Mouse (Mus musculus): Measurements from ENCODE around the gene Ly9.
A peak's percentile ranks its signal among the peaks of the same experiment; 100 is the strongest.

Ly9 gene

DNA sequence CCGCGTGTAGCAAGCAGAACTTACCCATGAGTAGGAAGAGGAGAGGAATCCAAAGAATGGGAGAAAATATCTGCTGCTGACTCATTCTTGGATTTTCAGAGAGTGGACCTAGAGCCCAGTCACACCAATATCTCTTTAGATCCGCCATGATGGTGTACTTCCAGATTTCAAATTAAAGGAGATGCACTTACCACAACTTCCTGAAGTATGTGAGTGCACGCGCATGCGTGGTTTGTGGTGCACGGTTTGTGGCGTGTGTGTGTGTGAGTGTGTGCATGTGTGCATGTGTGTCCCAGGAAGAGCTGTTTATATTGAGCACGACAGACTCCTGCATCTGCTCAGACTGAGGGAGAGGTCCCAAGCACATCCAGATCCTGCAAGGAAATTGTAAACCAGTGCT lies at the start of gene Ly9:
TSS of gene Ly9 (minus strand) at position 235 of the 400 bp plus-strand sequence.
- DNase-seq (ENCODE audit: low read depth, low spot score), result no peak

DNA sequence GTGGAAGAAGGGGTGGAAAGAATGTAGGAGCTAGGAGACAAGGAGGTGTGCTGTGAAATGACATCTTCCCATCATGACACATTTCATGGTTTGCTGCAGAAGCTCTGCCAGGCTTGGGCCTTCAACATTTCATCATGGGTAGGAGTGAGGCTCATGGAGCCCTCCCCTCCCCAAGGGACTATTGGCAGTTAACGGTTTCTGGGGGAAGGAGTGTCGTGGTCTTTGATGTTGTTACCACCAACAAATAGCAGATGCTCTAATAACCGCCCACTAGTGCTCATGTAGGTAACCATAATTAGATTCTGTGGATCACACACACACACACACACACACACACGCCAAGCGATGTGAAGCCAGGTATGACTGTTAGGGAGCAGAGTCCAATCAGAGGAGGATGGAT lies 45.5 kb upstream of the Ly9 start, which contains the start of gene Slamf7:
TSS of gene Slamf7 (minus strand) at position 302 of the 400 bp plus-strand sequence.
- no peak for DNase-seq (ENCODE audit: low read depth, low spot score)

DNA sequence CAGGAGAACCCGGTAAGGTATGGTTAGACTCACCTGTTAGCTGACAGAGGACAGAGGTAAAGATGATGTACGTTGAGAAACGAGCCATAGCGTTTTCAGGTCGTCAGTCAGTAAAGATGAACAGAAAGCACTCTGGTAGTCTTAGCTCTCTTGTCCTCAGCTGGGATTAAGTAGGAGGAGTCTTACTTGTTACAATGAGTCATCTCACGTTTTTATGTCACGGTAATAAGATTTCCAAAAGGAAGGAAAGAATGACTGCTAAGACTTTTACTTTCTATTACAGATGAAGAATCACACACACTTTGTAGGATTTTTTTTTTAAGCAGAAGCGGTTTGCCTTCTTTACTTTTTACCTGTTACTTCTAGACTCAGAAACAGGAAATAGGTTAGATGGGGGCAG lies 41.6 kb upstream of the Ly9 start:
- DNase-seq (ENCODE audit: low read depth, low spot score), result no peak

DNA sequence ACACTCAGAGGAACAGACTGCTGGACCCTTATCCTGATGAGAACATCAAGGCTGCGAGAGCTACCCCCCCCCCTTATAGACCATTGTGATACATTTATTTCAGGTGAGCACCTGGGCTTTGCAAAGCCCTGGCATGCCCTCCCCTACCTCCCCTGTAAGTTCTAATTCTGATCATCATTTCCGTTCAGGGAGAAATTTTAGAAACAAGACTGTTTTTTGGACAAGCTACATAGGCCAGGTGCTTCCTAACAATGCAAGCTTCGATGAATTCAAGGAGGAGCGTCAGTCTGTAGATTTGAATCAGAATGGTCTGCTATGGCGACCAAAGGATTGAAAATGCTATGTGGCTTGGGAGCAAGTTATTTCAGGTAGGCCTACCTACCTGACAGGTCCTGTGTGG lies 40.5 kb upstream of the Ly9 start:
- DNase-seq (ENCODE audit: low read depth, low spot score), result no peak

DNA sequence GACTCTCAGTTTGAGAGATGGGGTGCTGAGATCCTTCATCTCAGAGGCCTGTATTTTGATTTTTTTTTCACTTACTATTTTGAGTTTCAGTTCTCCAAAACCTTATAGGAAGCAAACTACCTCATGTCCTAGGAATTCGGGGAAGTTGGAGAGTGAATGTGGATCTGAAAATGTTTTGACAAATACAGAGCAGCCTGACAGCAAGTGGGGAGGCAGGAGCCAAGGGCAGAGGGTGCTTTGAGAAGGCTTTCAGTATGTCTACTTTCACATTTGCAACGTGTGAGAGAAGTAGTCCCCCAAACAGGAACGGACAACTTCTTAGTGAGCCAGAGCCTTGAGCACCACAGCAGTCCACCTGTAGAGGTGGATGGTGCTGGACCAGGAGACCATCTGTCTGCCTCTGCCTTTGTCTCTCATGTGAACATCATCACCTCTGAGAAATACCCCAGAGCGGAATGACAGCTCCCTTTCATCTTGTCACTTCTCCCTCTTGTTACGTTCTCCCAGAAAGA lies 39.3 kb upstream of the Ly9 start:
- DNase-seq (ENCODE audit: low read depth, low spot score), result no peak

DNA sequence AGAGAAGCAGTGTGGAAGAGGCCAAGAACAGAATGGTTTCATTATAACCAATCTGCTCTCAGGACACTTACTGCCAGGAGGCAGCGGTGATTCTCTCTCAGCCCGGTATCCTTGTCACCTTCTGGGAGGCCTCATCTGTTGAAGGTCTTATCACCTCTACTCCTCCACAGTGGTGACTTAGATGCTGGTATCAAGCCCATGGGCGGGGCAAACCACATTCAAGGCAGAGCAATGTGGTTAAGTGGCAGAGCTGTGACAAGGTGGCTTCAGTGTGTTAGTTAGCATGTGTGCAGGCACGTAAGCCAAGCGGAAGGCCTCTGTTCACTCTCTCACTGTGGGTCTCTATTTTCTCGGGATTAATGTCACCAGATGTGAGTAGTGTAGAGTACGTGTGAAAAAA lies 36.4 kb upstream of the Ly9 start:
- DNase-seq (ENCODE audit: low read depth, low spot score), result no peak

DNA sequence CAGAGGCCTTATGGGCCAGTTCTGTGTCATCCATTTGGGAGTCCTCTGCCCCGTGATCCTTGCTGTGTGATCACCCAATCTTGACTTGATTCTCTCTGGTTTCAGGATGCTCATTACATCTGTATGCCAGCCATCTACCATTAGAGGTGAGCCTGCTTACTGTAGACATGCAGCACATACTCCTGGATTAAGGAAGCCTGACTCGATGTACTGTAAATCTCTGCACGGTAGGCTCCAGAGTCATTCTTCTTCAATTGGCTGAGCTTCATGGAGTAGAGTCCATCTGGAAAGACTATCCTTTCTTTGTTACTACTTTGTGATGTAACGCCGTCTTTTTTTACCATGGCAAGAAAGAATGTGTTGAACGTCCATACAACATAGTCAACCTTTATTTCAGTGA lies 33.6 kb upstream of the Ly9 start:
- DNase-seq (ENCODE audit: low read depth, low spot score), result no peak

DNA sequence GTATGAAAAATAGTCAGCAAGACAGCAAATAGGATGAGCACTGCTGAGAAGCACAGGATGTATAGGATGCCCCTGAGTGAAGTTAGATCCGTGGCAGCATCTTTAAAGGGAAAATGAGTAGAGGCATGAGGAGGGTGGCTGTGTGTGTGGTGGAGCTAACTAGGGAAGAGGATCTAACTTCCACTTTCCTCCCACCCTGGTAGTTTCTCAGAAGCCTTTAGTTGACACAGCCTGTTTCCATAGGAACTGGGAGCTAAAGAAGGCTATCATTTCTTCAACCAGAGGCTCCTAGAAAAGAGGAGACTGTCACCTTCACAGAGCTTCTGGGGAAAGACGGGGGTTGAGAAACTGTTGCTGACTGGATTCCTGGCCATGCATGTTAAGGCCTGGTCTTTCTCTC lies 31.5 kb upstream of the Ly9 start:
- DNase-seq (ENCODE audit: low read depth, low spot score), result peak; percentile 5

DNA sequence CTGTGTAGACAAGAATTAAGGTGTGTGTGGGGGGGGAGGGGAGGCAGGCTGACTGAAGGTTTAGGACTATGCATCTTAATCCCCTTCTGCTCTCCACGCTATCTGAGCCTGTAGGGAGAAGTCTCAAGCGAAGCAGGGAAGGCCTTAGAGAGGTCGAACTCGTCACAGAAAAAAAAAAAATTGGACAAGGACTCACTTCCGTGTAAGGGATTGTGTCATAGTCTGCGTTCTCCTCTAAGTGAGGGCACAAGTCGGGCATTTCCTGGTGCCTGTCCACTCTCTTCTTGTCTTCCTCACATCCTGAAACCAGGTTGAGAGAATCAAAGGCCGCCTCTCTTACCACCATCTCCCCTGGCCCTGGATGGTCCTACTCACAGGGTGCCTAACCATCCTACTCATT lies 29.9 kb upstream of the Ly9 start:
- DNase-seq (ENCODE audit: low read depth, low spot score), result no peak

DNA sequence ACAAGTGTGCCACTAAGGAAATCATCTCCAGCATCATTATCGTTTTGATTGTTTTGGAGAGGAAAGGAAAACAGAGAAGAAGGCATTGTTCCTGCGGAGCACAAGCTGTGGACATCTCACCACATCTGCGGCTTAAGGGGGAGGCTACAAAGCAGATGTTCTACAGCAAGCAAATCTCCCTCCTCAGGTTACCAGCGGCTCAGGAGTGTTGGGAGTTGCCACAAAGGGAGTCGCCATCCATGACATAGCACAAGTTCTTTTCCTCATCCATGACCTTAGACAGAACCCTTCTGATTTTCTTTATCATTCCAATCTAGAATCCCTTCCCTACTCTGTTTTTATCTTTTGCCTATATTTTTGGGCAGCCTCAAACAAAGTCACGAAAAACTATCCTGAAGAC lies 28.5 kb upstream of the Ly9 start:
- DNase-seq (ENCODE audit: low read depth, low spot score), result no peak

DNA sequence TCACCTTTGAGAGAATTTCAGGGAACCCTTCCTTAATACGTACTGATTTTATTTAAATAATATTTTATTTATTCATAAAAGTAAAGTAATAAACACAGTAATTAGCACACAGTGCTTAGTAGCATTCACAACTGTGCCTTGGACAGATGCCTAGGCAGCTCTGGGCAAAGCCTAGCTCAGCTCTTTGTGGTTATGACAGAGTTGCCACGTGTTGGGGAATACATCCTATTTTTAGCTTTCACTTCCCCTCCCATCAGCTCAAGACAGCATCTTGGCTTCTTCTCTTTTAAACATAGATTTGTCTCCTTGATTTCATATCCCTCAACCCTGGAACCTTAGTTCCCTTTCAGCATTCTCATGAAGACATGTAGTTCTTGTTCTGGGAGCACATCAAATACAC lies 24.2 kb upstream of the Ly9 start:
- DNase-seq (ENCODE audit: low read depth, low spot score), result no peak

DNA sequence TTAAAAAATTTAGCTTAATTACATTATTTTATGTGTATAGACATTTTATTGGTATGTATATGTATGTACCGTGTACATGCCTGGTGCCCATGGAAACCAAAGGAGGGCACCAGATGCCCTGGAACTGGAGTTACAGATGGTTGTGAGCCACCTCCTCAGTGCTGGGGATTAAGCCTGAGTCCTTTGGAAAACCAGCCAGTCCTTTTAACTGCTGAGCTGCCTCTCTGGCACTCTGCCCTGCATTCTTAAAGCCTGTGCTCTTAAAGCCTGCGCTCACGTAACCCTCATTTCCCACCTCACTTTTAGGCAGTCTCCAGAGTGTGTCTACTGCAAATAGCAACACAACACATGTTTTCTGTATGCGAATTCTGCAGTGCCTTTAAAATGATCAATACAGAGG lies 23.7 kb upstream of the Ly9 start:
- no peak for DNase-seq (ENCODE audit: low read depth, low spot score)

DNA sequence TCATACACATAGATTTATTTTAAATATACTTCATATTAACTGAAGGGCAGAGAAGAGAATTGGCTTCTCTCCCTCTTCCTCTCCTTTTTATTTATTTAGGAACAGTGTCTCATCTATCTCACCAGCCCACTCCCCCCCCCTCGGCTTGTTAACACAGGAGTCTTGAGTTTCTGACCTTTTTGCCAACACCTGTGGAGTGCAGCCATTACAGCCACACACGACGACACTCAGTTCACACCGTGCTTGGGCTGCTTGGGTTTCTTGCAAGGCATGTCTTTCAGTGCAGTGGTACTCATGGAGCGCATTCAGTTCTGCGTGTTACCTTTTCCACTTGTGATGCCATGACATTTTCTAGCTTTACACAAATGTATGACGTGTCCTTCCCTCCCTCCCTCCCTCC lies 22.8 kb upstream of the Ly9 start:
- no peak for DNase-seq (ENCODE audit: low read depth, low spot score)

DNA sequence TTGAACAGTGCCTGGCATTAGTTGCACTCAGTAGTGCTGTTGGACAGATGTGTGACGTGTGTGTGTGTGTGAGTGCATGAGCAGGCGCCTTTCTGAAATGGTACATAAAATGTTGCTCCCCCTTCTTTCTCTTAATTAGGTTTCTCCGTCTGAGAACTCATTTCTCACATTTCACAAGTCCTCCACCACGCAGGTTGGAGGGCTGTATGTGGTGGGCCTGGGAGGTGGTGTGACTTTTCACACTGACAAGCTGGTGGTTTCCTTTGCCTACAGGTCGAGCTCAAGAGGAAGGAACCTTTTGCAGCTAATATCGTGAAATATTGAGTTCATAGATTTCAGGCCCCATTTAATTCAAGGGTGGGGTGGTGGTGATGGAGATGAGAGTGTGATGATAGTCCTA lies 22.0 kb upstream of the Ly9 start:
- no peak for DNase-seq (ENCODE audit: low read depth, low spot score)

DNA sequence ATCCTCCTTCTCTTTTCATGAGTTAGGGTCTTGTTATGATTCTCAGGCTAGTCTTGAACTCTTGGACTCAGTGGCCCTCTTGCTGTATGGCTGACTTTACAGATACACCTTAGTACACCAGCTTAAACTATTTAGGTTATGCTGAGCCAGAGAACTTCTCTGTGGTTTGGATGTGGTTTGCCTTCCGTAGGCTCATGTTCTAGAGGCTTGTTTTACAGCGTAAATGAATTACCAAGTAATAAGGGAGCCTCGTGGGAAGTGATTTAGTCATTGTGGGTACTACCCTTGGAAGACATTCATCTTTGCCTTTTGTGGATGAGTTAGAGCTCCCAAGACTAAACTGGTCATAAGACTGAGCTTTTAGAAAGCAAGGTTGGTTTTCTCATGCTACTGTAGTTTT lies 20.6 kb upstream of the Ly9 start:
- DNase-seq (ENCODE audit: low read depth, low spot score), result no peak

DNA sequence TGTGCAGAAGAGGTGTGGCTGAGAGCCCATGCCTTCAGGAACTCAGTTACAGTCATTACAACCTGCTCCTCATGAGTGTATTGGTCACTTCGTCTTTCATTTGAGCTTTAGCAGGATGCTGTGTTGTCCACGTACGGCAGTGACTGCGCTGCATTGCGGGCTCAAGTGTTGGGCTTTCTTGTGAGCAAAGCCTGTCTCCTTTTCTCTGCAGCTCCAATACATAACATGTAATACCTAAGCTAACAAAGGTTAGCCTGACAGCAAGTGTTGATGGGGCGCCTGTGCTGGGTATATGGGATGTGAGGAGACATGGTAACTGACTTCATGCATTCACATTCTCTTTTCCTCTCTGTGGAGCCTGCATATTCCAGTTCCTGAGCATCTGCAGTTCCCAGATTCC lies 12.9 kb upstream of the Ly9 start:
- DNase-seq (ENCODE audit: low read depth, low spot score), result no peak

DNA sequence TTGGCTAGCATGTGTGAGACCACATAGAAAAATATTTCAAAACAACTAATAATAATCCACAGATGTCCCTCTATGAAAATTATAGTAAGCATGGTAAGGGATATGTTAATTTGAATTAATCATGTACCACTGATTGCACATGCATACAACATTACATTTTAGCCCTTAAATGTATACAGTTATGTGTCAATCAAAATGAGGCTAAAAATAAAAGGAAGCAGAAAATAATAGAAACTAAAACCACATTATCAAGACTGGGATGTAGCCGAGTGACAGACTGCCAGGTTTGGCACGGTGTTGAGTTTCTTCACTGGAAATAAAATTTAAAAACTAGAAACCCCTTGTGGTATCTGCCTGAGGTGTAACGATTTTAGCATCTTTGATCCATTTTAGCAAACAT lies 12.4 kb upstream of the Ly9 start:
- no peak for DNase-seq (ENCODE audit: low read depth, low spot score)

DNA sequence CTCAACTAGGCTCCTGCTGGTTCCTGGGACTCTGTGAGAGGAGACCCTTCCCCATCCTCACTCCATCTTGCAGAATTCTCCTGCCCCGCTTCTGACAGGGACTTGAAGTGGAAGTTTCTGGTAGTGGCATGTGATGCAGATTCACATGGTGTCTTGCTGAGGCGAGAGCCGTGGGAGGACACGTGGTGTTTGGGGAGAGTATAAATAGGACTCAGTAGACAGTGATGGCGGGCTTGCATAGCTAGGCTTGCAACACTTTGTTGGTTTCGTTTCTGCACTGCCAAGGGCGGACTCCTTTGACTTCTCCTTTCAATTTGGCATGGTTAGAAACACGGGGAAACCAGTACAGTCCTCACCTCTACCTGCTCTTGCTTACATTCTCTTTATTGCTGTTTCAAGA lies 11.8 kb upstream of the Ly9 start:
- DNase-seq (ENCODE audit: low read depth, low spot score), result no peak

DNA sequence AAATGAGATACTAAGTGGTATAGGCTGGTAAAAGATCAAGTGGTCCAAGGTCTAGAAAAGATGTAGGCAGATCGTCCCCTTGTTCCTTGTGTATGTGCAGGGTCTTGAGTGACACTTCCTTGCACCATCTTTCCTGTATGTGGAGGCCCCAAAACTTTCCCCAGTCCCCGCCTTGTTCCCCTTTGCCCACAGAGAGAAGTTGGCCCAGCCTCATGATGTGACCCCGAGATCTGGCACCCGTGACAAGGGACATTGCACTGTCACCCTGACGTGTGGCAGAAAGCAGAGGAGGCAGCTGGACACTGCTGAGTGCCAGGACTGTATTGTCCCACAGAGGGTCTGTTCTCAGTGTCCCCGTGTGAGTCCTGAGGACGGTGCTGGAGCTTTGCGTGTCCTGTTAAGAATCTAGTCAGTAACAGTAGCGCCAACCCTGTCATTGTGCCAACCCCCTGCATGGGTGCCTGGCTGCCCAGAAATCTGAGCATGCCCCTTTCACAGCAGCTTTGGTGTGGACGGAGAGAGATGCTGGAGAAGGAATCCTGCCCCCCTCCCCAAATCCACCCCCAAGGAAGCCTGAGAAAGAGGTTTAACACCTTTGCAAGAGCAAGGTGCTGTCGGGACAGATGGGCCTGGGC lies 9.8 kb upstream of the Ly9 start:
- no peak for DNase-seq (ENCODE audit: low read depth, low spot score)

DNA sequence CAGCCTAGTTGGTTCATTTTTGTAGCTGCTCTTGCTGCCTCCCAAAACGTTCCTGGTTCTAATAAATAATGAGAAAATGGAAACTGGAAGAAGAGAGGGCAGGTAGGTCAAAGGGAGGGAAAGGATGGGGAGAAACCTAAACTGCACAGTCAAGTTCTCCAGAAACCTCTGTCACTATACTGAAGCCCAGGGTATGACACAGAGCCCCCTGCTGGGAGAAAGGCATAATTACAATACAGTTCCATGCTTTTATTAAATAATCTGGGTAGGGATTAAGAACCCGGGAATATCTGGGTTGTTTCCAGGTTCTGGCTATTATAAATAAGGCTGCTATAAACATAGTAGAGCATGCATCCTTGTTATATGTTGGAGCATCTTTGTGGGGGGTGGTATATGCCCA lies 6.8 kb upstream of the Ly9 start:
- peak; percentile 29 for DNase-seq (ENCODE audit: low read depth, low spot score)

DNA sequence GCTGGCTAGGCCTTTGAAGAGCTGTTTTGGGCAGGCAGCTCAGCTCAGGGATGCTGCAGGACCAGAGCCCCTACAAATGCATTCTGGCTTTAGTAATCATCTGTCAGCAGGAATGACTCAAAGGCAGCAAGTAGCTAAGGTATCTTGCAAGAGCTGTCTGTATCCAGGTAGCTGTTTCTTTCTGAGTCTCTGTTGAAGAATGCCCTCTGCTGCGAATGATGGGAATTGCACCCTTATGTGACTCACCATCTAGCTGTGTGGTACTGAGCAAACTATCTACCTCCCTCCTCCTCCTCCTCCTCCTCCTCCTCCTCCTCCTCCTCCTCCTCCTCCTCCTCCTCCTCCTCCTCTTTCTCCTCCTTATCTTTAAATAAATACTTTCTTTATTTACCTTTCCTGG lies 3.6 kb upstream of the Ly9 start:
- peak; percentile 45 for DNase-seq (ENCODE audit: low read depth, low spot score)

DNA sequence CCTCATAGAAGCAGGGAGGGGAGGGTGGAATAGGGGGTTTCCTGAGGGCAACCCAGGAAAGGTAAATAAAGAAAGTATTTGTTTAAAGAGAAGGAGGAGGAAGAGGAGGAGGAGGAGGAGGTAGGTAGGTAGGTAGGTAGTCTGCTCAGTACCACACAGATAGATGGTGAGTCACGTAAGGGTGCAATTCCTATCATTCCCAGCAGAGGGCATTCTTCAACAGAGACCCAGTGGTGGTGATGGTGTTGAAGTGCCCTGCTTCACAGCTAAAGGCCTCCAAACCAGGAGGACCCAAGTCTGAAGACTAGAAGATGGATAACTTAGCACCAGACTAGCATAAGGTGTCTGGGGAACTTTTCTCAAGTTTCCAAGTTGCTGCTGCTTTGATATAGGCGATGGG lies 2.8 kb upstream of the Ly9 start:
- DNase-seq (ENCODE audit: low read depth, low spot score), result peak; percentile 54

DNA sequence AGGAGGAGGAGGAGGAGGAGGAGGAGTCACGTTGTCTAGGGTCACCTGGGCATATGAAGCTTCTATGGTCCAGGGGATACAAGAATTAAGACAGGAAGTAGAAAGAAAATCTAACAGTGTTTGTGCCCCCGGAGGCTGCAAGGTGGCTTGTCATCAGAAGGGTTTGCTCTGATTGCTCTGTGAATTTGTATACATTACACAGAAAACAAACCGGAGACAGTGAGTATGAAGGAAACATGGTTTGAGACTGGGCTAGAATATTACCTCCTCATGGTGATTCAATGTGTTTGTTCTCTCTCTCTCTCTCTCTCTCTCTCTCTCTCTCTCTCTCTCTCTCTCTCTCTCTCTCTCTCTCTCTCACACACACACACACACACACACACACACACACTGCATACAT lies 554 bp downstream of the Ly9 start:
- DNase-seq (ENCODE audit: low read depth, low spot score), result no peak

DNA sequence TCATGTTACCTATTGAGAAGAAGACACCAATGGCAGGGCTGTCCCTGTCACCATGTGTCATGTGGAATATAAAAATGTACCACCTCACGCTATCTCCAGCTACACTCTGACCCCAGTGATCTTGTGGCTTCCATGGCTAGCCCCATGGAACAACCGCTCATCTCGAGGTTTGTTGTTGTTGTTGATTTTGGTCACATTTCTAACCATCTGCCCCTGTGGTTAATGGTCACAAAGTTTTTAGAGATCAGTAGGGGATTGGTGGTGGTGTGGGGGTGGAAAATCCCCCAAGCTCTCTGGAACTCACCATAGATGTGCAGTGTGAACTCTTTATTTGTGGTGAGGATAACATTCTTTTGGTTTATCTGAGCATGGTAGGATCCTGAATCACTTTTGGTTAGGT lies 2.5 kb downstream of the Ly9 start:
- DNase-seq (ENCODE audit: low read depth, low spot score), result no peak

Measured in ZHBTc4 (cell line).